8 mouse cellular contexts compared by ENCODE assay signal in genomic region chr4:44168816-44169215, GRCm38 (mm10).
A peak's percentile ranks its signal among the peaks of the same experiment; 100 is the strongest.
DNase-seq lines count a peak whose midpoint lies in the region; ATAC-seq lines count a peak whose summit lies in the region.

No protein-coding gene starts in this region.

- 3% methylated on average over 7 of the region's 7 CpGs for WGBS in lung, embryonic 16.5 days
- 5% methylated on average over 7 of the region's 7 CpGs for WGBS in embryonic facial prominence, embryonic 10.5 days
- 5% methylated on average over 7 of the region's 7 CpGs for WGBS in intestine, embryonic 16.5 days

- H3K9ac ChIP-seq in lung, embryonic 16.5 days (ENCODE audit: low read length): peak overlapping the region; percentile 60; the same call in 1 of the 2 replicates
- 0 out of 2 replicates have a peak overlapping the region, but pooled peaks have one; percentile 0 for H3K9ac ChIP-seq in intestine, embryonic 16.5 days (ENCODE audit: low read depth, low read length)

- no peaks in the 10 kb centered on the region for H3K9me3 ChIP-seq in lung, embryonic 16.5 days (ENCODE audit: control insufficient read depth, low read length)
- no peaks in the 10 kb centered on the region for H3K9me3 ChIP-seq in embryonic facial prominence, embryonic 10.5 days
- H3K9me3 ChIP-seq in intestine, embryonic 16.5 days (ENCODE audit: control insufficient read depth, low read length): no peaks in the 10 kb centered on the region

- peaks cover 19% of the 10 kb centered on the region for H3K4me1 ChIP-seq in lung, embryonic 16.5 days (replicated peaks; ENCODE audit: control insufficient read depth, insufficient read depth, low read length)
- peaks cover 35% of the 10 kb centered on the region for H3K4me1 ChIP-seq in embryonic facial prominence, embryonic 10.5 days
- peaks cover 18% of the 10 kb centered on the region for H3K4me1 ChIP-seq in intestine, embryonic 16.5 days (ENCODE audit: control insufficient read depth, insufficient read depth, low read length)

- no peaks in the 10 kb centered on the region for H3K27me3 ChIP-seq in lung, embryonic 16.5 days (ENCODE audit: control insufficient read depth, insufficient read depth, low read depth, low read length)
- H3K27me3 ChIP-seq in embryonic facial prominence, embryonic 10.5 days (replicated peaks; ENCODE audit: low read depth, poor library complexity, severe bottlenecking): no peaks in the 10 kb centered on the region
- H3K27me3 ChIP-seq in intestine, embryonic 16.5 days (replicated peaks; ENCODE audit: control insufficient read depth, insufficient read depth, low read length): no peaks in the 10 kb centered on the region
- no peaks in the 10 kb centered on the region for H3K27me3 ChIP-seq in splenic B cell, adult 2 months (ENCODE audit: control insufficient read depth, insufficient read depth, low read length, poor library complexity, severe bottlenecking)

- H3K27ac ChIP-seq in lung, embryonic 16.5 days (ENCODE audit: low read length): no peak overlapping the region
- H3K27ac ChIP-seq in embryonic facial prominence, embryonic 10.5 days (replicated peaks): peak overlapping the region; percentile 67; the same call in 1 of the 2 replicates
- H3K27ac ChIP-seq in intestine, embryonic 16.5 days (ENCODE audit: low read length): 0 out of 2 replicates have a peak overlapping the region, but pooled peaks have one; percentile 4

- H3K4me2 ChIP-seq in lung, embryonic 16.5 days (ENCODE audit: low read depth, low read length): peak overlapping the region; percentile 62
- H3K4me2 ChIP-seq in intestine, embryonic 16.5 days (ENCODE audit: low read depth, low read length): peak overlapping the region; percentile 51

- intact Hi-C loops in left cerebral cortex, postnatal 4 days (cut with DNase I): no loop called here

- no peak for DNase-seq in lung, adult 18-20 months
- no peak for DNase-seq in embryonic facial prominence, embryonic 10.5 days (ENCODE audit: low spot score)
- DNase-seq in splenic B cell, adult 2 months (ENCODE audit: low read depth, low spot score): peak; percentile 51
- no peak for DNase-seq in kidney, postnatal 25 days
- no peak for DNase-seq in layer of hippocampus, postnatal 25 days (ENCODE audit: extremely low spot score in 1 of 2, low spot score in 1 of 2)
- DNase-seq in left cerebral cortex, postnatal 4 days: no peak

- no peak for ATAC-seq in lung, embryonic 16.5 days (ENCODE audit: low read depth)
- no peak for ATAC-seq in intestine, embryonic 16.5 days

- peak overlapping the region; percentile 58 for H3K4me3 ChIP-seq in lung, embryonic 16.5 days (ENCODE audit: low read length)
- peak overlapping the region; percentile 58 for H3K4me3 ChIP-seq in embryonic facial prominence, embryonic 10.5 days
- H3K4me3 ChIP-seq in intestine, embryonic 16.5 days (ENCODE audit: low read length): peak overlapping the region; percentile 58; the same call in 1 of the 2 replicates

- H3K36me3 ChIP-seq in lung, embryonic 16.5 days (ENCODE audit: control insufficient read depth, insufficient read depth, low read length): no peaks in the 10 kb centered on the region
- H3K36me3 ChIP-seq in embryonic facial prominence, embryonic 10.5 days (replicated peaks): no peaks in the 10 kb centered on the region
- H3K36me3 ChIP-seq in intestine, embryonic 16.5 days (ENCODE audit: control insufficient read depth, insufficient read depth, low read length): no peaks in the 10 kb centered on the region
- H3K36me3 ChIP-seq in splenic B cell, adult 2 months (ENCODE audit: control insufficient read depth, insufficient read depth, low read length, poor library complexity, severe bottlenecking): no peaks in the 10 kb centered on the region
